Mouse (Mus musculus): Measurements from ENCODE around the gene Exoc6.

GRCm38 (mm10) chr19:37531200-37531845 is 18.9 kb upstream of the Exoc6 start:
- TF ChIP-seq EP300 (IDR thresholded peaks at IDR 0.05; ENCODE audit: insufficient read depth, low read depth, low read length) = no peak
- peak; percentile 63 for TF ChIP-seq CTCF (IDR thresholded peaks at IDR 0.05)
